Mouse (Mus musculus): ENCODE measurements around the gene Synpo2. TPM values are rescaled to one million over a fixed set of nuclear protein-coding genes. Genes with fewer than 3 reads are reported as not detected.

Gene Synpo2
- polyA plus RNA-seq, 1 experiment from 2014 or later = 2.2 TPM

GRCm38 (mm10) chr3:123208891-123209290, 27.1 kb downstream of the Synpo2 start:
- ATAC-seq = no peak
- H3K36me3 ChIP-seq (ENCODE audit: insufficient read depth, low read length) = no peaks in the 10 kb centered on the region
- TF ChIP-seq EP300 (IDR thresholded peaks at IDR 0.05) (no peak), CTCF (IDR thresholded peaks at IDR 0.05) (no peak)
- H3K4me1 ChIP-seq (ENCODE audit: insufficient read depth, low read depth, low read length) = peaks cover 4% of the 10 kb centered on the region; the same call in 1 of the 2 replicates
- no peak overlapping the region for H3K27ac ChIP-seq (ENCODE audit: low read length)
- no peak overlapping the region for H3K4me2 ChIP-seq (replicated peaks; ENCODE audit: low read depth, low read length)
- WGBS = 58% methylated on average over 4 of the region's 4 CpGs
- no peak for DNase-seq (ENCODE audit: low spot score)
- H3K9ac ChIP-seq (replicated peaks; ENCODE audit: low read depth) = no peak overlapping the region
- H3K9me3 ChIP-seq (ENCODE audit: low read length) = no peaks in the 10 kb centered on the region
- no peak overlapping the region for H3K4me3 ChIP-seq (ENCODE audit: low read depth, low read length)
- H3K27me3 ChIP-seq (replicated peaks; ENCODE audit: insufficient read depth, low read length) = no peaks in the 10 kb centered on the region

- no peaks in the 10 kb centered on the region for H3K36me3 ChIP-seq (ENCODE audit: insufficient read depth, low read length)
- DNase-seq (ENCODE audit: low spot score) (no peak), ATAC-seq (no peak)
- 56% methylated on average over 5 of the region's 5 CpGs for WGBS
- H3K9ac ChIP-seq (replicated peaks; ENCODE audit: low read depth) = no peak overlapping the region
- no peak overlapping the region for H3K27ac ChIP-seq (ENCODE audit: low read length)
- H3K27me3 ChIP-seq (replicated peaks; ENCODE audit: insufficient read depth, low read length) = no peaks in the 10 kb centered on the region
- H3K4me1 ChIP-seq (ENCODE audit: insufficient read depth, low read depth, low read length) = peaks cover 5% of the 10 kb centered on the region; the same call in 1 of the 2 replicates
- no peaks in the 10 kb centered on the region for H3K9me3 ChIP-seq (ENCODE audit: low read length)
- no peak overlapping the region for H3K4me3 ChIP-seq (ENCODE audit: low read depth, low read length)
- H3K4me2 ChIP-seq (replicated peaks; ENCODE audit: low read depth, low read length) = no peak overlapping the region
- TF ChIP-seq CTCF (IDR thresholded peaks at IDR 0.05) (no peak), EP300 (IDR thresholded peaks at IDR 0.05) (no peak)
Measured at GRCm38 (mm10) chr3:123207386-123207785, 28.6 kb downstream of the Synpo2 start.

GRCm38 (mm10) chr3:123205485-123205884, 30.5 kb downstream of the Synpo2 start:
- H3K4me2 ChIP-seq (replicated peaks; ENCODE audit: low read depth, low read length) = no peak overlapping the region; the same call in 1 of the 2 replicates
- no peak for DNase-seq (ENCODE audit: low spot score)

GRCm38 (mm10) chr3:123205065-123205464, 30.9 kb downstream of the Synpo2 start:
- TF ChIP-seq EP300 (IDR thresholded peaks at IDR 0.05) = no peak
- TF ChIP-seq CTCF (IDR thresholded peaks at IDR 0.05) = no peak
- Histone ChIP-seq H3K9me3 (ENCODE audit: low read length) (no peaks in the 10 kb centered on the region), H3K4me2 (replicated peaks; ENCODE audit: low read depth, low read length) (no peak overlapping the region; the same call in 1 of the 2 replicates), H3K27me3 (replicated peaks; ENCODE audit: insufficient read depth, low read length) (no peaks in the 10 kb centered on the region), H3K9ac (replicated peaks; ENCODE audit: low read depth) (no peak overlapping the region), H3K4me3 (ENCODE audit: low read depth, low read length) (no peak overlapping the region), H3K36me3 (ENCODE audit: insufficient read depth, low read length) (no peaks in the 10 kb centered on the region), H3K4me1 (ENCODE audit: insufficient read depth, low read depth, low read length) (peaks cover 5% of the 10 kb centered on the region; the same call in 1 of the 2 replicates), H3K27ac (ENCODE audit: low read length) (0 out of 2 replicates have a peak overlapping the region, but pooled peaks have one; percentile 26)
- WGBS = 32% methylated on average over 6 of the region's 6 CpGs
- no peak for DNase-seq (ENCODE audit: low spot score)
- no peak; the same call in 1 of the 2 replicates for ATAC-seq

More at GRCm38 (mm10) chr3:123205485-123205884, 30.5 kb downstream of the Synpo2 start:
- no peaks in the 10 kb centered on the region for H3K27me3 ChIP-seq (replicated peaks; ENCODE audit: insufficient read depth, low read length)
- TF ChIP-seq EP300 (IDR thresholded peaks at IDR 0.05) (no peak), CTCF (IDR thresholded peaks at IDR 0.05) (no peak)
- no peak overlapping the region for H3K9ac ChIP-seq (replicated peaks; ENCODE audit: low read depth)
- H3K9me3 ChIP-seq (ENCODE audit: low read length) = no peaks in the 10 kb centered on the region
- H3K27ac ChIP-seq (ENCODE audit: low read length) = 0 out of 2 replicates have a peak overlapping the region, but pooled peaks have one; percentile 26
- no peaks in the 10 kb centered on the region for H3K36me3 ChIP-seq (ENCODE audit: insufficient read depth, low read length)
- ATAC-seq = no peak
- WGBS = 73% methylated on average over 7 of the region's 7 CpGs
- no peak overlapping the region for H3K4me3 ChIP-seq (ENCODE audit: low read depth, low read length)
- H3K4me1 ChIP-seq (ENCODE audit: insufficient read depth, low read depth, low read length) = peaks cover 5% of the 10 kb centered on the region; the same call in 1 of the 2 replicates

GRCm38 (mm10) chr3:123204658-123205057, 31.3 kb downstream of the Synpo2 start:
- Histone ChIP-seq H3K4me2 (replicated peaks; ENCODE audit: low read depth, low read length) (no peak overlapping the region; the same call in 1 of the 2 replicates), H3K9ac (replicated peaks; ENCODE audit: low read depth) (no peak overlapping the region), H3K36me3 (ENCODE audit: insufficient read depth, low read length) (no peaks in the 10 kb centered on the region), H3K4me3 (ENCODE audit: low read depth, low read length) (no peak overlapping the region), H3K9me3 (ENCODE audit: low read length) (no peaks in the 10 kb centered on the region), H3K27me3 (replicated peaks; ENCODE audit: insufficient read depth, low read length) (no peaks in the 10 kb centered on the region), H3K27ac (ENCODE audit: low read length) (0 out of 2 replicates have a peak overlapping the region, but pooled peaks have one; percentile 26), H3K4me1 (ENCODE audit: insufficient read depth, low read depth, low read length) (peaks cover 5% of the 10 kb centered on the region; the same call in 1 of the 2 replicates)
- DNase-seq (ENCODE audit: low spot score) = peak; percentile 86
- peak; percentile 75 for ATAC-seq
- TF ChIP-seq CTCF (IDR thresholded peaks at IDR 0.05) (no peak), EP300 (IDR thresholded peaks at IDR 0.05) (no peak)
- WGBS = 15% methylated on average over 4 of the region's 4 CpGs

GRCm38 (mm10) chr3:123201798-123202197, 34.2 kb downstream of the Synpo2 start:
- Histone ChIP-seq H3K27ac (ENCODE audit: low read length) (no peak overlapping the region), H3K27me3 (replicated peaks; ENCODE audit: insufficient read depth, low read length) (no peaks in the 10 kb centered on the region), H3K36me3 (ENCODE audit: insufficient read depth, low read length) (no peaks in the 10 kb centered on the region), H3K4me2 (replicated peaks; ENCODE audit: low read depth, low read length) (no peak overlapping the region), H3K4me3 (ENCODE audit: low read depth, low read length) (no peak overlapping the region), H3K9me3 (ENCODE audit: low read length) (no peaks in the 10 kb centered on the region), H3K4me1 (ENCODE audit: insufficient read depth, low read depth, low read length) (peaks cover 5% of the 10 kb centered on the region; the same call in 1 of the 2 replicates), H3K9ac (replicated peaks; ENCODE audit: low read depth) (no peak overlapping the region)
- TF ChIP-seq EP300 (IDR thresholded peaks at IDR 0.05) = no peak
- TF ChIP-seq CTCF (IDR thresholded peaks at IDR 0.05) = no peak
- DNase-seq (ENCODE audit: low spot score) (no peak), ATAC-seq (no peak)
- WGBS = 83% methylated on average over 2 of the region's 2 CpGs

Data from lung, postnatal 0 days (tissue).